Mouse (Mus musculus) liver, postnatal 0 days (tissue): ENCODE measurements around the gene Vsir.

Experiments
- CTCF ChIP-seq: sonication (generic); IDR thresholded peaks from 2 replicates; pipeline ENCODE4 v1.5.1; 2016; ENCODE audit warnings: antibody characterized with exemption, low read depth
- EP300 ChIP-seq: IDR thresholded peaks from 2 replicates; pipeline ENCODE4 v1.6.1; 2016; ENCODE audit warnings: antibody characterized with exemption, low read depth, mild to moderate bottlenecking

DNA sequence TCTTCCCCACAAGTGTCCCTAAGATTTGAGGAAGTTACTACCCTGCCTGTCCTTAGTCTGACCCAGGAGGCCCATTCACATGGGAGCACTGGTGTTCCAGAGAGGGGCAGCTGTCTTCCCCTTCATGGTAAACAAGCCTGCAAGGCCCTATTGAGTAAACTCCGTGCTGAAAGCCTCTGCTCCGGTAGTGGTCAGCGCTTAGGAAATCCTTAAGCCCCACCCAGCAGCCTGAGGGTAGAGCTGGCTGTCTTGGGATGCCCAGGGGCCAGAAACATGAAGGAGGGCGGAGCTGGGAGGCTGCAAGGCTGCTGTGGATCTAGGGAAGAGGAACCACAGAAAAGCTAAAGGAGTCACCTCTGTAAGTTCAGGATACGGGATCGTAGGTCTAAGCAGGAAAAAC, 2.4 kb downstream of the Vsir start:
- TF ChIP-seq CTCF (no peak), EP300 (no peak)
